Mouse (Mus musculus) kidney, postnatal 25 days (tissue): Measurements from ENCODE around the gene Esrrg.
A peak's percentile ranks its signal among the peaks of the same experiment; 100 is the strongest.

Source experiments
- DNase-seq, 2 experiments: peaks; one replicate each; pipeline ENCODE4 v3.0.0; 2021; ENCODE audit warnings: mixed read lengths in 2 of 2

Esrrg gene

GRCm38 (mm10) chr1:188093724-188094123 lies 485.1 kb downstream of the Esrrg start:
- no peak for DNase-seq

- no peak for DNase-seq
Observed at GRCm38 (mm10) chr1:188101832-188102231, 493.2 kb downstream of the Esrrg start.

- no peak for DNase-seq
Observed at GRCm38 (mm10) chr1:188103179-188103578, 494.6 kb downstream of the Esrrg start.

- DNase-seq, result no peak
Observed at GRCm38 (mm10) chr1:188105516-188105915, 496.9 kb downstream of the Esrrg start.

GRCm38 (mm10) chr1:188107946-188108345 lies 499.4 kb downstream of the Esrrg start:
- no peak for DNase-seq

- no peak for DNase-seq
Observed at GRCm38 (mm10) chr1:188111552-188111951, 503.0 kb downstream of the Esrrg start.

- DNase-seq, result no peak
Observed at GRCm38 (mm10) chr1:188113240-188113639, 504.6 kb downstream of the Esrrg start.

GRCm38 (mm10) chr1:188118125-188118524 lies 509.5 kb downstream of the Esrrg start:
- peak; percentile 68 to 74 for DNase-seq

GRCm38 (mm10) chr1:188119806-188120205 lies 511.2 kb downstream of the Esrrg start:
- no peak for DNase-seq

- DNase-seq, result no peak
Observed at GRCm38 (mm10) chr1:188125521-188126021, 517.0 kb downstream of the Esrrg start.

- no peak for DNase-seq
Observed at GRCm38 (mm10) chr1:188136126-188136525, 527.5 kb downstream of the Esrrg start.

- DNase-seq, result peak in 1 of 2 experiments; percentile 10
Observed at GRCm38 (mm10) chr1:188139473-188139872, 530.9 kb downstream of the Esrrg start.

- DNase-seq, result peak; percentile 65 to 83
Observed at GRCm38 (mm10) chr1:188140221-188140620, 531.6 kb downstream of the Esrrg start.

GRCm38 (mm10) chr1:188147381-188148156 lies 539.0 kb downstream of the Esrrg start:
- DNase-seq, result no peak

GRCm38 (mm10) chr1:188151066-188151465 lies 542.5 kb downstream of the Esrrg start:
- DNase-seq, result no peak

- DNase-seq, result no peak
Observed at GRCm38 (mm10) chr1:188152011-188152410, 543.4 kb downstream of the Esrrg start.

- no peak for DNase-seq
Observed at GRCm38 (mm10) chr1:188153665-188154064, 545.1 kb downstream of the Esrrg start.

- DNase-seq, result no peak
Observed at GRCm38 (mm10) chr1:188154466-188155110, 546.0 kb downstream of the Esrrg start.

- DNase-seq, result no peak
Observed at GRCm38 (mm10) chr1:188155135-188155779, 546.7 kb downstream of the Esrrg start.

GRCm38 (mm10) chr1:188156520-188156919 lies 547.9 kb downstream of the Esrrg start:
- no peak for DNase-seq

GRCm38 (mm10) chr1:188157237-188157955 lies 548.8 kb downstream of the Esrrg start:
- no peak for DNase-seq

GRCm38 (mm10) chr1:188158675-188159074 lies 550.1 kb downstream of the Esrrg start:
- no peak for DNase-seq

GRCm38 (mm10) chr1:188159108-188159507 lies 550.5 kb downstream of the Esrrg start:
- peak in 1 of 2 experiments; percentile 8 for DNase-seq
